In genomic region chr14:51089674-51090076, GRCm38 (mm10) we compare ENCODE assay signal across 10 mouse cellular contexts. TPM values are rescaled to one million over a fixed set of nuclear protein-coding genes. Genes with fewer than 3 reads are reported as not detected.
DNase-seq lines count a peak whose midpoint lies in the region; ATAC-seq and TF ChIP-seq lines count a peak whose summit lies in the region.
"Had no signal": no experiment of that assay in that cellular context is flagged by ENCODE, and none has a peak within 500 bp of the region (broad histone marks: within the 10 kb centered on the region; RNA-seq: fewer than 3 reads in every experiment).

No protein-coding gene starts in this region.

- TF ChIP-seq POLR2A in olfactory bulb, adult 2 months (IDR thresholded peaks at IDR 0.05; ENCODE audit: insufficient read depth, low read depth, low read length): no peak

- no peaks in the 10 kb centered on the region for H3K9me3 ChIP-seq in megakaryocyte, embryonic 14.5 days
- H3K9me3 ChIP-seq in forebrain, embryonic 12.5 days: no peaks in the 10 kb centered on the region
- H3K9me3 ChIP-seq in limb, embryonic 11.5 days (ENCODE audit: control insufficient read depth, low read length): no peaks in the 10 kb centered on the region

- peak overlapping the region; percentile 59 for H3K9ac ChIP-seq in forebrain, embryonic 12.5 days
- no peak overlapping the region for H3K9ac ChIP-seq in limb, embryonic 11.5 days (ENCODE audit: low read length)

- no peak for ATAC-seq in megakaryocyte, adult 5-6 weeks (ENCODE audit: poor library complexity, severe bottlenecking)
- ATAC-seq in forebrain, embryonic 12.5 days (ENCODE audit: low FRiP score): peak; percentile 8; the same call in 1 of the 2 replicates
- ATAC-seq in limb, embryonic 11.5 days (ENCODE audit: insufficient number of reproducible peaks, low FRiP score, low TSS enrichment, low read depth): no peak; the same call in 1 of the 2 replicates
- ATAC-seq in megakaryocyte progenitor cell, adult 5-6 weeks (replicated peaks; ENCODE audit: poor library complexity): no peak

- no peaks in the 10 kb centered on the region for H3K36me3 ChIP-seq in megakaryocyte, embryonic 14.5 days (replicated peaks; ENCODE audit: low read length)
- H3K36me3 ChIP-seq in forebrain, embryonic 12.5 days (replicated peaks): no peaks in the 10 kb centered on the region
- H3K36me3 ChIP-seq in limb, embryonic 11.5 days (ENCODE audit: control insufficient read depth, insufficient read depth, low read length): no peaks in the 10 kb centered on the region

- H3K4me2 ChIP-seq in forebrain, embryonic 12.5 days: peak overlapping the region; percentile 72
- H3K4me2 ChIP-seq in limb, embryonic 11.5 days (ENCODE audit: low read depth, severe bottlenecking): peak overlapping the region; percentile 74

- WGBS in forebrain, embryonic 12.5 days: under 1% methylated on average over 15 of the region's 15 CpGs
- WGBS in limb, embryonic 11.5 days: under 1% methylated on average over 15 of the region's 15 CpGs
- under 1% methylated on average over 15 of the region's 15 CpGs for WGBS in olfactory bulb, adult 2 months

- H3K27me3 ChIP-seq in megakaryocyte, embryonic 14.5 days (replicated peaks): peaks cover 4% of the 10 kb centered on the region
- no peaks in the 10 kb centered on the region for H3K27me3 ChIP-seq in forebrain, embryonic 12.5 days
- no peaks in the 10 kb centered on the region for H3K27me3 ChIP-seq in limb, embryonic 11.5 days (ENCODE audit: control insufficient read depth, insufficient read depth, low read length)

- DNase-seq in limb, embryonic 11.5 days (ENCODE audit: low spot score): no peak
- DNase-seq in embryo, embryonic 10 days (ENCODE audit: low spot score): no peak
- DNase-seq in right cerebral cortex, postnatal 25 days: no peak

- peak overlapping the region; percentile 96 for H3K4me3 ChIP-seq in megakaryocyte, embryonic 14.5 days (replicated peaks)
- peak overlapping the region; percentile 69 for H3K4me3 ChIP-seq in forebrain, embryonic 12.5 days (replicated peaks)
- peak overlapping the region; percentile 63 for H3K4me3 ChIP-seq in limb, embryonic 11.5 days (ENCODE audit: low read depth, low read length)
- peak overlapping the region; percentile 95 for H3K4me3 ChIP-seq in olfactory bulb, adult 2 months (ENCODE audit: insufficient read depth, low read depth, low read length)

- peak overlapping the region; percentile 81 for H3K27ac ChIP-seq in forebrain, embryonic 12.5 days
- H3K27ac ChIP-seq in limb, embryonic 11.5 days (replicated peaks; ENCODE audit: low read depth, low read length): no peak overlapping the region
- H3K27ac ChIP-seq in olfactory bulb, adult 2 months (ENCODE audit: insufficient read depth, low read depth, low read length): 0 out of 2 replicates have a peak overlapping the region, but pooled peaks have one; percentile 53

- peaks cover 42% of the 10 kb centered on the region for H3K4me1 ChIP-seq in megakaryocyte, embryonic 14.5 days
- peaks cover 11% of the 10 kb centered on the region for H3K4me1 ChIP-seq in forebrain, embryonic 12.5 days
- no peaks in the 10 kb centered on the region for H3K4me1 ChIP-seq in limb, embryonic 11.5 days (ENCODE audit: control insufficient read depth, insufficient read depth, low read length)
- H3K4me1 ChIP-seq in olfactory bulb, adult 2 months (ENCODE audit: control insufficient read depth, insufficient read depth, low read length): peaks cover 6% of the 10 kb centered on the region

- no peak for TF ChIP-seq CTCF in olfactory bulb, adult 2 months (IDR thresholded peaks at IDR 0.05; ENCODE audit: insufficient read depth, low read depth, low read length)

RNA-seq across cellular contexts. Expression of gene Rnase4, which starts 1.2 kb away (rescaled TPM):
- polyA plus RNA-seq in megakaryocyte, embryonic 14.5 days (2012; ENCODE audit: insufficient read depth, low replicate concordance): 1.6 TPM in 1 of 2 replicates, not detected in the other
- total RNA-seq in megakaryocyte, adult 5-6 weeks (2015): 36.2 and 44.8 TPM in 2 replicates
- 21.0 and 22.3 TPM in 2 replicates for total RNA-seq in megakaryocyte, adult 5-6 weeks (2017)
- polyA plus RNA-seq in forebrain, embryonic 12.5 days (2016; fragmentation: Nextera tagmentation; extraction: Ambion mirVana): 8.3 and 9.1 TPM in 2 replicates
- 7.1 and 8.8 TPM in 2 replicates for polyA plus RNA-seq in limb, embryonic 11.5 days (2014; fragmentation: Nextera tagmentation; extraction: Ambion mirVana)
- not detected in 2 replicates for polyA plus RNA-seq in olfactory bulb, adult 2 months (2012; ENCODE audit: insufficient read depth, insufficient read length, low replicate concordance, missing spikeins)
- 4.8 and 7.1 TPM in 2 replicates for total RNA-seq in megakaryocyte progenitor cell, adult 5-6 weeks (2015)
- total RNA-seq in megakaryocyte progenitor cell, adult 5-6 weeks (2017): 1.7 and 2.4 TPM in 2 replicates

RNA-seq across cellular contexts. Expression of gene Ang, which starts 1.3 kb away (rescaled TPM):
- not detected in 2 replicates for polyA plus RNA-seq in megakaryocyte, embryonic 14.5 days (2012; ENCODE audit: insufficient read depth, low replicate concordance)
- total RNA-seq in megakaryocyte, adult 5-6 weeks (2015): 8.2 and 10.0 TPM in 2 replicates
- total RNA-seq in megakaryocyte, adult 5-6 weeks (2017): 9.4 and 13.7 TPM in 2 replicates
- polyA plus RNA-seq in forebrain, embryonic 12.5 days (2016; fragmentation: Nextera tagmentation; extraction: Ambion mirVana): 1.6 and 1.7 TPM in 2 replicates
- polyA plus RNA-seq in limb, embryonic 11.5 days (2014; fragmentation: Nextera tagmentation; extraction: Ambion mirVana): 1.9 and 2.2 TPM in 2 replicates
- not detected in 2 replicates for polyA plus RNA-seq in olfactory bulb, adult 2 months (2012; ENCODE audit: insufficient read depth, insufficient read length, low replicate concordance, missing spikeins)
- 1.8 and 2.0 TPM in 2 replicates for total RNA-seq in megakaryocyte progenitor cell, adult 5-6 weeks (2015)
- total RNA-seq in megakaryocyte progenitor cell, adult 5-6 weeks (2017): 1.3 and 1.4 TPM in 2 replicates

RNA-seq across cellular contexts. Expression of gene Olfr750, which starts 15.4 kb away (rescaled TPM):
- not detected in 2 replicates for polyA plus RNA-seq in megakaryocyte, embryonic 14.5 days (2012; ENCODE audit: insufficient read depth, low replicate concordance)
- not detected in 2 replicates for total RNA-seq in megakaryocyte, adult 5-6 weeks (2015)
- not detected in 2 replicates for total RNA-seq in megakaryocyte, adult 5-6 weeks (2017)
- polyA plus RNA-seq in forebrain, embryonic 12.5 days (2016; fragmentation: Nextera tagmentation; extraction: Ambion mirVana): not detected in 2 replicates
- not detected in 2 replicates for polyA plus RNA-seq in limb, embryonic 11.5 days (2014; fragmentation: Nextera tagmentation; extraction: Ambion mirVana)
- not detected in 2 replicates for polyA plus RNA-seq in olfactory bulb, adult 2 months (2012; ENCODE audit: insufficient read depth, insufficient read length, low replicate concordance, missing spikeins)
- not detected in 2 replicates for total RNA-seq in megakaryocyte progenitor cell, adult 5-6 weeks (2015)
- not detected in 2 replicates for total RNA-seq in megakaryocyte progenitor cell, adult 5-6 weeks (2017)
- total RNA-seq: left cerebral cortex, adult 18-20 months had no signal
- polyA plus RNA-seq: brain, embryonic 14.5 days had no signal

RNA-seq across cellular contexts. Expression of gene Eddm3b, which starts 24.6 kb away (rescaled TPM):
- not detected in 2 replicates for polyA plus RNA-seq in megakaryocyte, embryonic 14.5 days (2012; ENCODE audit: insufficient read depth, low replicate concordance)
- not detected in 2 replicates for total RNA-seq in megakaryocyte, adult 5-6 weeks (2015)
- total RNA-seq in megakaryocyte, adult 5-6 weeks (2017): not detected in 2 replicates
- polyA plus RNA-seq in forebrain, embryonic 12.5 days (2016; fragmentation: Nextera tagmentation; extraction: Ambion mirVana): not detected in 2 replicates
- not detected in 2 replicates for polyA plus RNA-seq in limb, embryonic 11.5 days (2014; fragmentation: Nextera tagmentation; extraction: Ambion mirVana)
- polyA plus RNA-seq in olfactory bulb, adult 2 months (2012; ENCODE audit: insufficient read depth, insufficient read length, low replicate concordance, missing spikeins): not detected in 2 replicates
- not detected in 2 replicates for total RNA-seq in megakaryocyte progenitor cell, adult 5-6 weeks (2015)
- not detected in 2 replicates for total RNA-seq in megakaryocyte progenitor cell, adult 5-6 weeks (2017)
- total RNA-seq: left cerebral cortex, adult 18-20 months had no signal
- polyA plus RNA-seq: brain, embryonic 14.5 days had no signal

RNA-seq across cellular contexts. Expression of gene Rnase12, which starts 32.2 kb away (rescaled TPM):
- polyA plus RNA-seq in megakaryocyte, embryonic 14.5 days (2012; ENCODE audit: insufficient read depth, low replicate concordance): not detected in 2 replicates
- total RNA-seq in megakaryocyte, adult 5-6 weeks (2015): 11.4 and 11.6 TPM in 2 replicates
- total RNA-seq in megakaryocyte, adult 5-6 weeks (2017): 8.2 and 10.4 TPM in 2 replicates
- polyA plus RNA-seq in forebrain, embryonic 12.5 days (2016; fragmentation: Nextera tagmentation; extraction: Ambion mirVana): not detected in 2 replicates
- not detected in 2 replicates for polyA plus RNA-seq in limb, embryonic 11.5 days (2014; fragmentation: Nextera tagmentation; extraction: Ambion mirVana)
- polyA plus RNA-seq in olfactory bulb, adult 2 months (2012; ENCODE audit: insufficient read depth, insufficient read length, low replicate concordance, missing spikeins): not detected in 2 replicates
- total RNA-seq in megakaryocyte progenitor cell, adult 5-6 weeks (2015): 6.2 and 8.9 TPM in 2 replicates
- 4.9 and 5.0 TPM in 2 replicates for total RNA-seq in megakaryocyte progenitor cell, adult 5-6 weeks (2017)
- total RNA-seq: left cerebral cortex, adult 18-20 months had no signal
- polyA plus RNA-seq: brain, embryonic 14.5 days had no signal
